Mouse (Mus musculus) c-Kit-negative CD71-positive TER-119-positive erythroid progenitor cells, embryonic 14.5 days (primary cell): ENCODE data around the gene Gm7356.
"Not testable (repeated sequence)": the region's sequence is repeated elsewhere in the genome, so short reads cannot be mapped to it uniquely, and the experiment has no call there.

Experiments
- DNase-seq: peaks from one replicate; pipeline ENCODE4 v3.0.0-alpha.2; 2013; ENCODE audit warnings: low read depth, low spot score

The Gm7356 gene

GRCm38 (mm10) chr17:14003604-14004003, at the start of gene Gm7356:
Gene Gm7356, minus strand, starts transcription at chr17:14003704.
- not testable (repeated sequence) for DNase-seq

- not testable (repeated sequence) for DNase-seq
These were observed 38.4 kb upstream of the Gm7356 start for GRCm38 (mm10) chr17:14041880-14042279.

GRCm38 (mm10) chr17:14037012-14037411, 33.5 kb upstream of the Gm7356 start:
- not testable (repeated sequence) for DNase-seq

- DNase-seq: not testable (repeated sequence)
These were observed 32.6 kb upstream of the Gm7356 start for GRCm38 (mm10) chr17:14036113-14036512.

GRCm38 (mm10) chr17:13993425-13993824, 10.1 kb downstream of the Gm7356 start:
- not testable (repeated sequence) for DNase-seq

GRCm38 (mm10) chr17:13987690-13988089, 15.8 kb downstream of the Gm7356 start:
- no peak for DNase-seq

- not testable (repeated sequence) for DNase-seq
These were observed 32.7 kb downstream of the Gm7356 start for GRCm38 (mm10) chr17:13970796-13971195.

GRCm38 (mm10) chr17:13969917-13970316, 33.6 kb downstream of the Gm7356 start:
- DNase-seq: not testable (repeated sequence)

GRCm38 (mm10) chr17:13965048-13965447, 38.5 kb downstream of the Gm7356 start:
- not testable (repeated sequence) for DNase-seq

- DNase-seq: not testable (repeated sequence)
These were observed 41.3 kb downstream of the Gm7356 start for GRCm38 (mm10) chr17:13962245-13962644.

GRCm38 (mm10) chr17:13958129-13958528, 45.4 kb downstream of the Gm7356 start:
- DNase-seq: not testable (repeated sequence)

GRCm38 (mm10) chr17:13951570-13951969, 51.9 kb downstream of the Gm7356 start:
- DNase-seq: not testable (repeated sequence)
